Mouse (Mus musculus) megakaryocyte, adult 5-6 weeks (primary cell): ENCODE data around the gene Plgrkt. TPM values are rescaled to one million over a fixed set of nuclear protein-coding genes. Genes with fewer than 3 reads are reported as not detected.

Experiments used
- ATAC-seq: 2 replicates; pipeline ENCODE4 v1.8.0; 2016; ENCODE audit warnings: mild to moderate bottlenecking, inconsistent platforms; ENCODE audit not compliant: poor library complexity, severe bottlenecking
- total RNA-seq, 2 experiments: library from RNA; stranded (forward) in 1 of 2; stranded (reverse) in 1 of 2; fragments of 153-499, 151-499 nt in 1 of 2; fragments of 221-1000, 200-1000 nt in 1 of 2; gene quantifications; 2 replicates each; pipeline versions ENCODE4 v1.2.3 to v1.2.4; 2015 to 2017

Gene Plgrkt
- total RNA-seq, 2 experiments from 2014 or later, result 50.8 to 66.4 TPM

DNA sequence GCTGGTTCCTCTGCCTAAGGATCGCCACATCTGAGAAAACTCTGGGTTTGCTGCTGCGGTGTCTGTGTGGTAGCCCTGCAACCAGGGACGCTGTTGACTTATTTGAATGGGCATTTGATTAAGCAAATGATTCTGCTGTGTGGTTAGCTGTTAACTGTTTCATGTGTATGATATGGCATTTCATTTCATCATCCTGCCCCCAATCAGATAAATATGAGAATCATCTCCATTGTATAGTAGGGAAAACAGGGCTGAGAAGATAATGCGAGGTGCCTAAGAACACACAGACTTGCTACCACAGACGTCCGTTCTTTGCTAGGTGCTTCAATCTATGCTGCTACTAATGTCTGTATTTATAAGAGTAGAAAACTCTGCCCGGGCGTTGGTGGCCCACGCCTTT lies 17.2 kb upstream of the Plgrkt start:
- 0 out of 2 replicates have a peak, but pooled peaks have one; percentile 13 for ATAC-seq

DNA sequence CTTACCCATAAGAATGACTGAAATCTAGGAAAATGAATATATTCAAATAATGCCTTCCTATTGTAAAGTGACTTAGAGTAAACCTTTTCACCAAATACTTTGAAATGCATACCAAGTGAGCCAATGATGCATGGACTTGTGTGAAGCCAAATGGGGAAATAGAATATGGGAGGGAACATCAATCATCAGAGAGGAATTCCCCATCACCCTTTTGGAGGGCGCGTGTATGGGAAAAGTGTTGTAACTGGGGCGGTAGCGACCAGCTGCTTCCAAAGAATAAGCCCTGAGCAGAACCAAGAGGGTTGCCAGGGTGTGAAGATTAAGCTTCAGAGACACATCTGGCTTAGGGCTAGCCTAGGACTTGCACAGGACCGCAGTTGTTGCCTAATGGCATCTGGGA lies 16.2 kb upstream of the Plgrkt start:
- ATAC-seq, result no peak

DNA sequence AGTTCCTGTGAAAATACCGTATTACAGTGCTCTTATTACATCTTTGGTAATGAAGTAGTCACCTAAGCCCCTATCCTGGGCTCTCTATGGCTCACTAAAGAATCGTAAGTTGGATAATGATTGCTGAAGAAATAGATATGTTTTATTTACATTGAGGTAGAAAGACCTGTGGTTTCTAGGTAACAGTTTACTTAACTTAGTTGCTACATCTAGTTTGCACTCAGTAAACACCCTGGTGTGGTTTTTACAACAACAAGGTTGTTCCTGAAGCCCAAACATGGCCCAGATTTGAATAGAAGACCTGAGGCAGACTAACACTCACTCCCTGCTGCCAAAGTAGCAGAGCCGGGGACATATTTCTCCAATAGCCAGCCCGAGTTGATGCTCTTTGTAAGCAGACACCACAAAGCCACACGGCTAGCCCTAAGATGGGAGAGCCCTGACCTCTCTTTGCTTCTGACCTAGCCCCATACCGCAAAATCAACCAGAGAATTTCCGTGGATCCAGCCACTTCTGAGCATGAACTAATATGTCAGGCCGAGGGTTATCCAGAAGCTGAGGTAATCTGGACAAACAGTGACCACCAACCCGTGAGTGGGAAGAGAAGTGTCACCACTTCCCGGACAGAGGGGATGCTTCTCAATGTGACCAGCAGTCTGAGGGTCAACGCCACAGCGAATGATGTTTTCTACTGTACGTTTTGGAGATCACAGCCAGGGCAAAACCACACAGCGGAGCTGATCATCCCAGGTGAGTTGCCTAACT lies 12.8 kb upstream of the Plgrkt start:
- ATAC-seq, result no peak

DNA sequence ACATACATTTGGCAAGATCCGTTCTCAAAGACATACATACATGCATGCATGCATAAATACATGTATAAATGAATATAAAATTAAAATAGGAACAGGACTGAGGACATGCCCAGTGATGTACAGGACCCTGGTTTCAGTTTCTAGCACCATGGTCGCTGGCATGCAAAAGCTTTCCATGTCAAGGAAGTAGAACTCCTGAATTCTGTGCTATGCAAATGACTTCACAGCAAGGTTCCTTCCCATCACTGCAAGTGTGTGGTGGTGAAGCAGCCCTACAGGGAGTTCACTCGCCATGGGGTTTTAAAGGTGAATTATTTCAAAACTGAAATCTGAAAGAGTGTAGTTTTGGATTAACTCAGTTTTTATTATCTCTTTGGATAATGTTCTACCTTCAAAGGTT lies 9.2 kb upstream of the Plgrkt start:
- no peak for ATAC-seq

DNA sequence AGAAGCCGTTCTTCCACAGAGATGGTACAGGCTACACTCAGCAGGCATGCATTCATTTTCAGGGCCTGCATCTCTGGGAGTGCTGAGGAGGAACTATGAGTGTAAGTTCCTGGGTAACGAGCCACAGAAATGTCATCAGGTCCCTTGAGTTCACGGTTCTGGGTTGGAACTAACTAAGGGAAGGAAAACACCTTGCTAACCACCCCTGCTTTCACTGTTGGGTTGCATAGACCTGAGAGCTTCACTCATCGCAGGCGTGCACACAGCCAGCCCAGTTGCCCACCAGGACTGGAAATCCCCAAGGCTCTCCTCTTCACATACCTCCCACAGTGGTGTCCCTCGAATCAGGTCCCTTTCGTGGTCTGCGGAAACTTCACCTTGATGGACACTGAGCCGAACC lies 7.8 kb upstream of the Plgrkt start:
- no peak for ATAC-seq

DNA sequence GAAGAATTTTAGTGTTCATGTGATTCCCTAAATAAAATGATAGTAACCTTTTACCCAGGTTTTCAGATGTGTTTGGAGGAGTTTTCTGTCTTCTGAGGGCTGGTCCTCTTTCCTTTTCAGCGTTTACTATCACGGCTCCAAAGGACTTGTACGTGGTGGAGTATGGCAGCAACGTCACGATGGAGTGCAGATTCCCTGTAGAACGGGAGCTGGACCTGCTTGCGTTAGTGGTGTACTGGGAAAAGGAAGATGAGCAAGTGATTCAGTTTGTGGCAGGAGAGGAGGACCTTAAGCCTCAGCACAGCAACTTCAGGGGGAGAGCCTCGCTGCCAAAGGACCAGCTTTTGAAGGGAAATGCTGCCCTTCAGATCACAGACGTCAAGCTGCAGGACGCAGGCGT lies 6.2 kb upstream of the Plgrkt start:
- no peak for ATAC-seq

DNA sequence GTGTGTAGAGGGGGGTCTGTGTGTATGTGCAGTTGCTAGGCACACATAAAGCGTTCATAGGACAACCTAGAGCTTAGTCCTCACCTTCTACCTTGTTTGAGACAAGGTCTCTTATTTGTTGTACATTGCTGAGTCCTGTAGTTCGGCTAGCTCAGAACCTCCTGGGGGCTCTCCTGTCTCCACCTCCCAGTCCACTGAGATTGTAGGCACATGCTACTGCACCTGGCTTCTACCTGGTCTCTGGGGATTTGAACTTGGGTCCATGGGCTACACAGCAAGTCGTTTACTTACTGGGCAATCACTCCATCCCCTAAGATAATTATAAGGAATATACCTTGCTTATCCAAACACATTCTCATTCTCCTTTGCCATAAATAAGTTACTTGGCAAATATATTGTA lies 5.4 kb upstream of the Plgrkt start:
- no peak for ATAC-seq

DNA sequence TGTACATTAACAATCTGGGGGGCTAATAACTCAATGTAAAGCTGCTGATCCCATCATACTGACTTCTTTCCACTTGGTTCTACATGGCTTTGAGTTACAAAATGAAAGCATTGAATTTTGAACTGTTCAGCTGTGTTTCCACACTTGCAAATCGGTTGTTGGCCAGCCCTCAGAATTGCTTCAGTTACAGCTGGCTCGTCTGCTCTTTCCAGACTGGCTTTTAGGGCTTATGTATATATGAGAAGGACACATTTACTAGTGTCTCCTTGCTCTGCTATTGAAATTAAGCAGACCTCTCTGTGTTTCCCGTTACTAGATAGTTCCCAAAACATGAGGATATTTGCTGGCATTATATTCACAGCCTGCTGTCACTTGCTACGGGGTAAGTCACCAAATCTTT lies 4.9 kb upstream of the Plgrkt start:
- peak; percentile 17 for ATAC-seq

DNA sequence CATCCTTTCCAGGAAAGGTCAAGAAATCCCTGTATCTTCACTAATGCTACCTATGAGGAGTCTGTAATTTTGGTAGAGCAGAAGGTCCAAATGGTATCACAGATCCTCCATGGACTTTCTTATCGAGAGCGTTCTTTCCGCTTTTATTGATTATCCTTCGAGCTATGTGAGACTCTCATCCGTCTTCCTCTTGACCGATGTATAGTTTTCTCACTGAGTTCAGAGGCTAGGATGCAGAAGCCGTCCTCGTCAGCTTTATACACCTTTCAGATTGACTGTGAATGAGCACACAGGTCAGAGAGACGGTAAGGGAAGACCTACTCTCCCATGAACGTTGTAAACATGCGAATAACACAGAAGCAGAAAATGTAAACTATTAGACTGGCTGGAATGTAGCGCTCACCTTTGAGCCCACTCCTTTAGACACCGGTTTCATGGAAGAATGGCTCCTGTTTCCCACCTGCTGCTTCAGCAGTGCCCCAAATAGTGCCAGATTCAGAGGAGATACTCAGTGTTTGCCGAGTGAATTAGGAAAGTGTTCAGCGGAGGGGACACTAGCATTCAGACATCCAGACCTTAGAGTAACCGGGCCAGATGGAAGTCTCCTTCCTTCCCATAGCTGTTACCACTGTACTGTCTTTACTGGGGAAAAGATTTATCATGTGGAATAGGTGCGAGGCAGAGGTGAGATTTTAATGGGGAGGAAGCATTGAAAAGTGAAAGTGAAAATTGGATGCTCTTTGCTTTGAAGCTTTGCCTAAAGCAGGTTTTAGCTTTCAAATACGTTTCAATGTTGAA lies 4.3 kb upstream of the Plgrkt start:
- ATAC-seq, result peak; percentile 15; the same call in 1 of the 2 replicates

DNA sequence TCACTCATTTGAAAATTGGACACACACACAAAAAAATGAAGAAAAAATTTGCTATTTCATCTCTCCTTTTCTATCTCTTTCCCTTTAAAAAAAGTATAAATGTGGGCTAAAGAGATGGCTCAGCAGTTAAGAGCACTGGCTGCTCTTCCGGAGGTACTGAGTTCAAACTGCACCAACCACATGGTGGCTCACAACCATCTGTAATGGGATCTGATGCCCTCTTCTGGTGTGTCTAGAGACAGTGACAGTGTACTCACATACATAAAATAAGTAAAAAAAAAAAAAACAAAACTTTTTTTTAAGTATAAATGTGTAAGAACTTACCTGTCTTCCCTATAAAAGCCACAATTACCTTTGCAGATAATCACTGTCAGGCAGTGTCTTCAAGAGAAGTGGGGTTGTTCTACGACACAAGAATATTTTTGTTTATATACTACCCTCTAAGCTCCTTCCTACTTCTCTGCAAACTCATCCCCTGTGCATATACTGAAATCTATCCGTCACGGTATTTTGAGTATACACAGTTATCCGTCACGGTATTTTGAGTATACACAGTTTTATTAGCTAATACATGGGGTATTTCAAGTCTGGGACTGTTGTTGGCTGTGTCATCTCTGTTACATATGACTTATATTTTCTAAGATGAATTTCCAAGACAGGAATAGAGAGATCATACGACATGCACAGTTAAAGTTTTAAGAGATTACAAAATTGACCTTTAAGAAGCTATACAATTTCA lies 3.5 kb upstream of the Plgrkt start:
- ATAC-seq, result no peak

DNA sequence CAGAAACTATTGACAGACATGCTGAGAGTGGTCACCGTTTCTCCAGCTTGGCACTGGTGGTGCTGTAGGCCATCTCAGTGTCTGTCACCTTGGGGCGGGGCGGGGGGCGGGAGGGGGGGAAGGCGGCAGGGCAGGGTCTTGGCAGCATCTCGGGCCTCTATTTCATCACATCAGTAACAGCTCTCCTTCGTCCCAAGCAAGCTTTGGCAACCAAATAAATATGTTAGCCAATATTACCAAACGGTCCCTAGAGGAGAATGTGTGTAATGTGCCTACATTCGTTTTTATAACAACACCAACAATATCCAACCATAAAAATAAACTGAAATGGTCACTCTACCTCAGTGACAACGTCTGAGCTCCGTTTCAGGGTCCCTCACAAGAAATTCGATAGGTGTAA lies 2.9 kb upstream of the Plgrkt start:
- no peak for ATAC-seq

DNA sequence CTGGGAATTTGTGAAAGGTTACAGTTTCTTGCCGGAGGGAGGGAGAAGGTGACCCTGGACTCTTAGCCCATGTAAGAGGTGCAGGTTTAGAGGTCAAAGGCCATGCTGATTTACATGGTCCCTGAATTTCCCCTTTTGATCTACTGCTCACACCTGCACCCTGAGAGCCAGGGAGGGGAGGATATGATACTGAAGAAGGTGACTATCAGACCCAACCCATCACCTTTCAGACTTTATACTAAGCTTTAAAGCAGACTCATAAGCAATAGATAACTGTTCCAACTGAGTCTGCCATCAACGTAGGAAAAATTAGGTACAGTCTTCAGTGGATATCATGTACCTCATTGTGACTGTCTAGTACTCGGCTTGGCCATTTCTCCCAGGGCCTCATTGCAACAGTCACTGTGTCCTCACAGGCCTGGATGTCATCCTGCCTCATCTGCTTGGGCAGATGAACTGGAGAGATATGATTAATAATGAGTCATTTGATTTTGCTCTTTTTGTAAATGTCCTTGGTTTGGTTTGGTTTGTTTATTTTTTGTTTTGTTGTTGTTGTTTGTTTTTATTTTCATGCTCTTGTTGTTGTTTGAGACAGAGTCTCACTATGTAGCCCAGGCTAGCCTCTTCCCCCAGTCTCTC lies 1.6 kb upstream of the Plgrkt start:
- ATAC-seq, result no peak

DNA sequence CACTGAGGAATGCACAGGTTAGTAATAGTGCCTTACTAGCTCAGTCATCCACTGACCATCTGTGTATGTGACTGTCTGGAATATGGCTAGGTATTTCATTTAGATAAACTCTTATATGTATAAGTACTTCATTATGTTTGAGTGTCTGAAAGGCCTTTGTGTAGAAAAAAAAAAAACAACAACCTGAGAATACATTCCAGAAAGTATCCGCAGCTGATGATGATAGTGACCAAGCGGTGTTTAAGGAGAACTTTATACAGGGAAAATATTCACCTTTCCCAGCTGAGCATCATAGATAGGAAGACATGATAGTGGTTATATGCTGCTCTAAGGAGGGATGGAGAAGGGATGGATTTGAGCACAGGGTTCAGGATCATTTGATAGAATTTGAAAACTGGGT lies 851 bp upstream of the Plgrkt start:
- no peak for ATAC-seq

DNA sequence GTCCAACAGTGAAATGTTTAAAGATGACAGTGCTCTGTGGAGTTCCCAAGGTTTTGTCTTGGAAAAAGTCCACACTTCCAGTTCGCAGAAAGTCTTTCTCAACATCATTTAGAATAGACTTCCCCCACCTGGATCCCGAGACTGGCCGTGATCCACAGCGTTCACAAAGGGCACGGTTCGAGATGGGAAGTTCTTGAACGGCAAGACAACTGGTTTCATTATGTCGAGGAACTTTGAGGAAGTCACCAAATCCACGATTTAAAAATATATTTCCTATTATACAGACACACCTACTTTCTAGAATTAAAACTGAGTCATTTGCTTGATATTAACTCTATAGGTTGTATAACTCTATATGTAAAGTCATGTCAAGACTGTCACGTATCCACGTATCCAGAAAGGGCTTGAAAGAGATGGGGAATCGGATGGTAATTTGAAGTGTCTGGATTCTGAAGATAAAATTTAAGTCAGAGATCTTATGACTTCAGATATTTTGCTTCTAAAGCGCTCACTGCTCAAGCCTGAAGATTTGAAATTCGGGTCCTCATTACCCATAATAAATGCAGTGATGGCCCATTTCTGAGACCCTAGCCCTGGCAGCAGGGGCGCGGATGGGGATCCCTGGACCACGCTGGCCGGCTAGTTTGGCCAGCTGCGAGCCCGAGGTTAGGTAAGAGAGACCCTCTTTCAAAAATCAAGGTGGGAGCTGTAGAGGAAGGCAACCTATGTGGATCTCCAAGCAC lies 793 bp downstream of the Plgrkt start:
- no peak for ATAC-seq

DNA sequence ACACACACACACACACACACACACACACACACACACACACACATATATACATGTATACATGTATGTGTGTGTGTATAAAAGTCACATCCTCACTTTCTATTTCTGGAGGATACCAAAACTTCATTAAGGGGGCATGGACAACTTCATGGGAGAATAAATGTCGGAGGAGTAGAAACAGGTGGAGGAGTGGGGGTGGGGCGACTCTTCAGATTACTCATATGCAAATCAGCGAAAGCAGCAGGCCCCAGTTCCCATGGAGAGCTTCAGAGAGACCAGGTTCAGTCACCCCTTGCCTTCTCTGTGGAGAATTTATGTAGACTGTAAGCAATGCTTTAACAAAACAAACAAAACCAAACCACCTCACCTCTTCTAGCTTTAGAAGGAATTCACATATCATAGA lies 2.1 kb downstream of the Plgrkt start:
- ATAC-seq, result no peak

DNA sequence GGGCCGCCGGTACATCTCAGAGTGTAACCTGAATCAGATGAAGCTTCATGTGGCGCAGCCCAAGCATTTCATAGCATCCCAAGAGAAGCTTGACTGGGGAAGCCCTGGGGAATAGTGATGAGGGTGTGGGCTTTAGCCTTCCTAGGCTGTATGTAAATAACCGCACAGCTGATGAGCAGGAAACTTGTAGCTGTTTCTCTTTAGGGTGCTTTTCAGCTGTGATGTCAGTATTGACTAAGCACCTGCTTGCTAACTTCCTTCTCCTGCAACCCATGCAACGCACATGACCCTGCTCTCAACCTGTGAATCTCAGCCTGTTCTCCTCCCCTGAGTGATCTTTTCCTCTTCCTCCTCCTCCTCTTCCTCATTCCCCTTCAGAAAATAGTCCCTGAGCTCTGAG lies 3.1 kb downstream of the Plgrkt start:
- no peak for ATAC-seq

DNA sequence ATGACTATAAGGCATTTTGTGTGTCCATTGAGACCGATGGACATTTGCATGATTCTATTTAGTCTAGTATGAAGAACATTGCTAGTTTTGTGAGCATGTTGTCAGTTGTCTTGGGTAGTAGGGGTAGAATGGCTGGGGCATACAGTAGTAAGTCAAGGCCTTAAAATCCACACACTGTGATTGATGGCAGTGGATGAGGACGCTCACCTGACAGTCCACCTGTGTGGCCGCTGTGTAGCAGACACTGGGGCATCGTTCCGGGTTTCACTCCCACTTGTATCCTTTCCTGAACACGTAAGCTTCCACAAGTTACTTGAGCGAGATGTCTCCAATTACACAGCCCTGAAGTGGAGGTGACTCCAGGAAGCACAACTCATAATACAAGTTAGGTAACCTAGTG lies 3.6 kb downstream of the Plgrkt start:
- ATAC-seq, result no peak

DNA sequence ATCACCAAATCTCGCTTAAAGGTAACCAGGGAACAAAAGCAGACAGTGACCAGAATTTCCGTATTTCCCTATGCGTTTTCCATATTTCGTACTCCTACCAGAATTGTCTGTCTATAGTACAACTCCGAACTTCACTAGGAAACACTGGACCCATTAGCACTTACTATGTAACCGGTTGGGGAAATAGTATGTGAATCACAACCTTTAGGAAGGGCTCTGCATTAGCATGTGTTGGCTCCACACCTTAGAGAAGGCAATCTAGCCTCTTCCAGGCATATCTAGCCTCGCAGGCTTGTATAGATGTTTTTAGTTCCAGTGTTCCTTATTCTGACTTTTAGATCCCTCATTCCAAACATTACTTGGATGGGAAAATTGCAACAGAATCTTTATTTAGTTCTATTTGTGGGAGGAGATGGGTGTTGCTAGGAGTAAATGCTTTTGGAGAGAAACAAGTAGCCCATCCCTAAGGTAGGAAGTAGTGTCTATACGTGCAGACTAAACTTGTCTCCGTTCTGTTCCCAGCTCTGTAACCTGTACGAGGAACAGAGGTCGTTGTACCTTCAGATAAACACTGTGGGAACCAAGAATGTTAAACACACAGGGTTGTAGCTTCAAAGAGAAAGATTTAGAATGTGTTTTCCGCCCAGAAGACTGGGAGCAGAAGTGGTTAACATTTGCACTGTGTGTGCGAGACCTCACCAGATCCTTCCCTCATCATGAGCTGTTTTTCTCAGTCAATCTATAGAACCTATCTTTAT lies 4.8 kb downstream of the Plgrkt start:
- no peak for ATAC-seq

DNA sequence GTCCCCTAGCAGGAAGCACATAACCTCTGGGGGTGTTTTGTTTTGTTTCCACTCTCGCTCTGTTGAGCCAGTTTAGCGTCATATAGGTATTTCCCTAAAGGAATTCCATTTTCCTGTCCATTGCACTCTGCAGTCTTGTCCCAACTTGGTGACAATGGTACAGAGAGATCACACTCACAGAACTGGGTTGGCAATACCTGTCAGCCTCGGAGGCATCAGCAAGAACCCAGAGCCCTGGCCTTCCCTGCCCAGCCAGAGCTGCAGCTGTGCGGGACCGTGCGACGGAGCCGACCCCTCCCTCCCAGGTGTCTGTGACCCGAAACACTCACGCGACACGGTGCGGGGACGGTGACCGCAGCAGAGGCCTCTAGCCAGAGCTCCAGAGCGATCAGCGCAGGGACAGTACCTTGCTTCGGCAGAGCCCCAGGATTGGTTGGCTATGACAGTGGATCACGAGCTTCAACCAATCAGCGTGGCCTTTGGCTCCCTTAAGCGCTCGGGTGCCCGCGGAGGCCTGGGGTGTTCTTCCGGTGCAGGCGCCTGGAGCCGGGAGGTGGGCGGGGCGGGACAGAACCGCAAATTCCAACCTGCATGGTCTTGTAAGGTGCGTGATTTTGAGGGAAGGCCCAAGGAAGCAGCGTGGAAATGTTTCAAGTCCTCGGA lies 5.6 kb downstream of the Plgrkt start:
- peak; percentile 99 for ATAC-seq
